Comparison of ENCODE assay signal across 23 mouse cellular contexts in the genomic region with DNA sequence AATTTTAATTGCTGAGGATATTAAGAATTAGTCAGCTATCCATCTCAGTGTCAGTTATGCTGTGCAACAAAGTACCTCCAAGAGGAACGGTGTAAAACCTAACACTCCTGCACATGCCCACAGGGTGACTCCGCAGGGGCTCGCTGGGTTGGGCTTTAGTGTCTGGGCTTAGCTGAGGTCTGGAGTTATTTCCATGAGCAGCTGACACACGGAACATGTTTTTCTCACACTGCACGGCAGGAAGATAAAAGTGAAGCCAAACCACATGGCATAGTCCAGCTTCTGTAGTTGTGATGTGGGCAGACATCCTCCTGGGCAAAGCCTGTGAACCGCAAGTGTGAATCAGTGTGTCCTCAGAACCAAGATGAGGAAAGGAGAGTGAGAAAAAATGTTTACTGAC. TPM values are rescaled to one million over a fixed set of nuclear protein-coding genes. Genes with fewer than 3 reads are reported as not detected.
DNase-seq lines count a peak whose midpoint lies in the region.
"Had no signal": no experiment of that assay in that cellular context is flagged by ENCODE, and none has a peak within 500 bp of the region (broad histone marks: within the 10 kb centered on the region; RNA-seq: fewer than 3 reads in every experiment).

No protein-coding gene starts in this region.

- peak; percentile 37 to 51 for DNase-seq in cerebellum, postnatal 14 days
- DNase-seq in cerebellum, adult 9-10 months = no peak
- peak; percentile 4 to 34 for DNase-seq in left cerebral cortex, adult 18-20 months (ENCODE audit: low spot score in 2 of 2)
- no peak for DNase-seq in left cerebral cortex, adult 11 months (ENCODE audit: low spot score)
- peak; percentile 37 for DNase-seq in brain, adult 2 months (ENCODE audit: low read depth, low spot score)
- no peak for DNase-seq in embryo, embryonic 11 days
- no peak for DNase-seq in gastrocnemius, postnatal 36 days
- DNase-seq: adrenal gland, postnatal 25 days; cerebellum, adult 18-20 months; forebrain, postnatal 0 days; gastrocnemius, postnatal 14 days; heart, postnatal 14 days; kidney, adult 2 months; kidney, postnatal 4 days; layer of hippocampus, postnatal 36 days; right cerebral cortex, postnatal 25 days; thymus, postnatal 14 days had no signal

- intact Hi-C loops in gastrocnemius, postnatal 36 days (cut with DNase I) = no loop called here

RNA-seq across cellular contexts. Expression of gene Galnt11, which starts 6.7 kb away (rescaled TPM):
- 10 to 100 TPM; 41.2 to 45.3 TPM for total RNA-seq in left cerebral cortex, adult 18-20 months (2021)
- 10 to 100 TPM in 1 of 2 experiments, 1 to 10 TPM in 1; 9.6 to 10.8 TPM for total RNA-seq in gastrocnemius, postnatal 36 days (2021)

RNA-seq across cellular contexts. Expression of gene E130116L18Rik, which starts 7.9 kb away (rescaled TPM):
- not detected for total RNA-seq in left cerebral cortex, adult 18-20 months (2021)
- total RNA-seq in gastrocnemius, postnatal 36 days (2021) = not detected
- total RNA-seq: adrenal gland, adult 18-20 months; adrenal gland, postnatal 25 days; forebrain, postnatal 0 days; gastrocnemius, postnatal 14 days; heart, postnatal 14 days; hindbrain, postnatal 0 days; layer of hippocampus, postnatal 36 days; left cerebral cortex, postnatal 25 days; megakaryocyte progenitor cell, adult 5-6 weeks; MEL; midbrain, postnatal 0 days had no signal

RNA-seq across cellular contexts. Expression of gene Galntl5, which starts 33.7 kb away (rescaled TPM):
- not detected for total RNA-seq in left cerebral cortex, adult 18-20 months (2021)
- total RNA-seq in gastrocnemius, postnatal 36 days (2021) = not detected
- total RNA-seq: adrenal gland, adult 18-20 months; adrenal gland, postnatal 25 days; forebrain, postnatal 0 days; gastrocnemius, postnatal 14 days; heart, postnatal 14 days; hindbrain, postnatal 0 days; layer of hippocampus, postnatal 36 days; left cerebral cortex, postnatal 25 days; megakaryocyte progenitor cell, adult 5-6 weeks; MEL; midbrain, postnatal 0 days had no signal

Comparison
In these comparisons a context has a peak if more than half of its experiments do, and no peak if none do; other contexts are left out.
1. DNase-seq: peak in cerebellum, postnatal 14 days (2 of 2), left cerebral cortex, adult 18-20 months (2 of 2) and brain, adult 2 months (single experiment); none in cerebellum, adult 9-10 months (single experiment), left cerebral cortex, adult 11 months (single experiment), embryo, embryonic 11 days (single experiment) and gastrocnemius, postnatal 36 days (0 of 2).